Mouse (Mus musculus) adrenal gland, adult (tissue): ENCODE data around the gene Hnf1a.
"Not testable (repeated sequence)": the region's sequence is repeated elsewhere in the genome, so short reads cannot be mapped to it uniquely, and the experiment has no call there.

Source experiments
- DNase-seq, 2 experiments: peaks; one replicate each; pipeline ENCODE4 v3.0.0; 2022 to 2023; ENCODE audit warnings: low spot score in 1 of 2; ENCODE audit not compliant: inconsistent age in 2 of 2

Hnf1a gene

DNA sequence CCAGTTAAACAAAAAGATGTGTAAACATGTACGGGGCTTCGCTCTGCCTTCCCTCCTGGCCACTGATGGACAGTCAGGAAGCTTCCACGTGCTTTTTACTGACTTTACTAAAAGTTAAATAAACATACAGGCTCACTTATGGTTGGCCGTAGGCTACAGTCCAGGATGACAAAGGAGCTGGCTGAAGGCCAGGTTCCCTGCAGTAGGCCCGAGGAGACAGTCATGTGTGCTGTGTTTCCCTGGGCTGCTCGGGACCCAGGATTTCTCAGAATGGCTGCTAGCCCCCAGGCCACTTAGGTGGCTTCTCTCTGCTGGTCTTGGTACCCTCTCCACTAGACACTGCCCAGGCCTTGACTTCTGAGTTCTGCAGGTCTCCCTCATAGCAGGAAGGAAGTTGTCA is 22.0 kb downstream of the Hnf1a start:
- DNase-seq = peak; percentile 41 to 75

DNA sequence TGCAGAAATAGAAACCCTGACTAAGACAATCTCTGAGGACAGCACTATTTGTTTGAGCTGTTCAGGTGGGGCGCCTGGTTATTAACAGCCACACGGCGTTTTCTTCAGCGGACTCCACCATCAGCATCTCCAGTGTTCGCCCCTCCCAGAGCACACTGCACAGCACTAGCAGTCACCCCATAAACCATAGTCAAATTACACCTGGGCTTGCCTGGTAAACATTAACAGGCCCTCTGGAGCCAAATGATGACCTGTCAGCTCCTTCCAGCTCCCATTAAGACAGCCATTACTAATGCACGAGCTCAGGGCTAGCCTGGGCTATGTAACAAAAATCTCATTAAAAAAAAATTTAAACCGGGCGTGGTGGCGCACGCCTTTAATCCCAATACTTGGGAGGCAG is 25.8 kb downstream of the Hnf1a start:
- no peak for DNase-seq

- DNase-seq = no peak
Measured at GRCm38 (mm10) chr5:114942766-114943130, 28.1 kb downstream of the Hnf1a start.

- peak; percentile 86 to 95 for DNase-seq
Measured at GRCm38 (mm10) chr5:114942074-114942765, 28.7 kb downstream of the Hnf1a start, which contains the start of gene 2210016L21Rik. TSS of gene 2210016L21Rik (plus strand) at chr5:114942158.

- not testable (repeated sequence) for DNase-seq
Measured at GRCm38 (mm10) chr5:114941138-114941537, 29.8 kb downstream of the Hnf1a start.

DNA sequence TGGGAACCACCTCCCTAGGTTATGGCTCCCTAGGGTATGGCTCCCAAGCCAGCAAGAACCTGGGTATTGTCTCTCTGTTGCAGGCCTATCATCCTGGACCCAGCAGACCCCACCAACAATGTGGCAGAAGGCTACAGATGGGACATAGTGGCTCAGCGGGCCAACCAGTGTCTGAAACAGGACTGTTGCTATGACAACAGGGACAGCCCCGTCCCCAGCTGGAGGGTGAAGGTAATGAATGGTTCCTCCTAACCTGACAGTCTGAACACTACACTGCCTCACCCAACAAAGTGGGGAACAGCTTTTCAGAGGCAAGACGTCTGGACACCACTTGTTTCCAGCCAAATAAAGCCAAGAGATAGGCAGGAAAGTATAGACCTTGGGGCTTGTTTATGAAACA is 35.1 kb downstream of the Hnf1a start:
- no peak for DNase-seq

DNA sequence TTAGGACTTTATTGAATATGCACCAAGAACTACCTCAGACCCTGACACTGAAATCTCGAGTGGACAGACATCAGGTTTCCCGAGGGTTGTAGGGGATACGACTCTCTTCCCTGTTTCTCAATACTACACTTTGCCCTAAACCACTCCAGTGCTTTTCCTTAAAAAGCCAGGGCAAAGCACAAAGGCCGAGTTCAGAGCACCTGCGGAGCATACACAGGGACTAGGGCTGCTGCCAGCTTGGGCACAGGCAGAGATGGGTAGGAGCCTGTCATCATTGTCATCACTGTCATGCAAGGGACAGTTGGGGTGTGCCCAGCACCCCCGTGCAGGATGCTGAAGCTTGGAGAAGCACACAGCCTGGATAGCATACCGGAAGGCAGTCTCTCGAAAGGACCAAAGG is 37.7 kb downstream of the Hnf1a start:
- DNase-seq = no peak

DNA sequence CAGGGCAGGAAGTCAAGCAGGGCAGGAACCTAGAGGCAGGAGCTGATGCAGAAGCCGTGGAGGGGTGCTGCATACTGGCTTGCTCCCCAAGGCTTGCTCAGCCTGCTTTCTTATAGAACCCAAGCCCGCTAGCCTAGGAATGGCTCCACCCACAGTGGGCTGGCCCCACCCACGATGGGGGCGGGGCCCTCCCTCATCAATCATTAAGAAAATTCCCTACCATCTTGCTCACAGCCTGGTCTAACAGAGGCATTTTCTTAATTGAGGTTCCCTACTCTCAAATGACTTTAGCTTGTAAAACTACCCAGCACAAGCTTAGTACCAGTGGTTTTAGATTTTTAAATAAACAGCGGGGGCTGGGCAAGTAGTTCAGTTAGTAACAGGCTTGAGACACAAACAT is 39.3 kb downstream of the Hnf1a start:
- no peak for DNase-seq

- no peak for DNase-seq
Measured at GRCm38 (mm10) chr5:114926753-114927152, 44.1 kb downstream of the Hnf1a start.

DNA sequence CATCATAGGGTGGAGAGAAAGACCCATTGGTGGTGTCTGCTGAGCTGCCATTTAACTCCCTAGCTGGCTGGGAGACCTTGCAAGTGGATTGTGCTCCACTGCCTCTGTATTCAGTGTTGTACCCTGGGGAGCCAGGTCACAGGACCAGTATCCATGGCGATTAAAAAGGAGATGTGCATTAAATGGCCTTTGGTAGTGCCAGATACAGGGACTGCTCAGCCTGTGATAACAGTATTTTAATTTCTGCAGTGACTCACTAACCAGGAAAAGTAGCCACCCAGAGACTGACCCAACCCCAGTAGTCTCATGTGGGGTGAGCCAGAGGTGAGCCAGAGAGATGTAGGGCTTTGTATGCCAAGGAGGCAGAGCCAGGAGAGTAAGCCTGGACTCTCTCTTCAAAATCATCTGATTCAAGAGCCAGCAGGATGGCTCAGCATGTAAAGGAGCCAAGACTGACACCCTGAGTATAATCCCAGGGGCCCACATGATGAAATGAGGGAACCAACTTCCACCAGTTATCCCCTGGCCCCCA is 44.7 kb downstream of the Hnf1a start:
- no peak for DNase-seq

- DNase-seq = peak; percentile 52 to 90
Measured at GRCm38 (mm10) chr5:114922998-114923473, 47.9 kb downstream of the Hnf1a start, which contains the start of gene Oasl1. TSS of gene Oasl1 (plus strand) at chr5:114923240.

DNA sequence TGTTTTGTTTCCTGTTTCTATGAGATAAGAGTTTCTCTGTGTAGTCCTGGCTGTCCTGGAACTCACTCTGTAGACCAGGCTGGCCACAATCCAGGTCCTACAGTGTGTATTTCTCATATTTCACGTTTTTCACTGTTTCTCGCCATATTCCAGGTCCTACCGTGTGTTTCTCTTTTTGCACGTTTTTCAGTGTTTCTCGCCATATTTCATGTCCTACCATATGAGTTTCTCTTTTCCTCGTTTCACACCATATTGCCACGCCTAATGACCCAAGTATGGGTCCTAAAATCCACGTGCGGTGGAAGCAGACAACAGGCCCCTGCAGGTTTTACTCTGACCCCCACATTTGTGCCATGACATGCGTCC is 48.5 kb downstream of the Hnf1a start:
- DNase-seq = no peak

GRCm38 (mm10) chr5:114921551-114922365 is 49.1 kb downstream of the Hnf1a start:
- no peak for DNase-seq

- not testable (repeated sequence) for DNase-seq
Measured at GRCm38 (mm10) chr5:114917357-114917756, 53.5 kb downstream of the Hnf1a start.

DNA sequence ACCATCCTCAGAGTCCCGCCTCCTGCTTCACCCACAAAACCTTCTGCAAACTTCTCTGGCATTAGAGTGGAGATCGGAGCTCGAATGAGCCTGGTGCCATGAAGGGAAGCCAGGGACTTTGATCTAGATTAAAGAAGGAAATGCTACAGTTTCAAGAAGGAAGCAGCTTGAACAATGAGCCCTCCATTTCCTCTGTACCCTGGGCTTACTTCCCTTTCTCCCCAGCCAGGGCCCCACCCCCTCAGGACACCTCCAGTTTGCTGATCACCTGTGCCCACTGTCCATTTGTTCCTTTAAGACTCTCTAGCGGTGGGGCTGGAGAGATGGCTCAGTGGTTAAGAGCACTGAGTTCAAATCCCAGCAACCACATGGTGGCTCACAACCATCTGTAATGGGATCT is 54.1 kb downstream of the Hnf1a start:
- DNase-seq = no peak

DNA sequence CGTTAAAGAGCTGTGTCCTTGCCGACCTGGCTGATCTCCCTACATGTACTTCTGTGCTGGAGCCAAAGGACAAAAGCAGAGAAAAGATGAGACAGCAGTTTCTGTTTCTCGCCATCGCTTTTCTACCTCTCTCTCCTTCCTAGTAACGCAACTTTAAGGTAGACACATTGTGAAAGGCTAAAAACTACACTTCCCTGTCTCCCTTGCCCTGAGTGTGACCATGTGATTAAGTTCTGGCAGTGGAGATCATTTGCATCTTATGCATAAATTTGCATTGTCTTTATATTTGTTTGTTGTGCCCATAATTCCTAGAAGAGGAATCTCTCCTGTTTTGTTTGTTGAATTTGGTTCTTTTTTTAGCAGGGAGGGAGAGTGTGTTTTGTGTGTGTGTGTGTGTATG is 55.0 kb downstream of the Hnf1a start:
- DNase-seq = peak in 1 of 2 experiments; percentile 47

DNA sequence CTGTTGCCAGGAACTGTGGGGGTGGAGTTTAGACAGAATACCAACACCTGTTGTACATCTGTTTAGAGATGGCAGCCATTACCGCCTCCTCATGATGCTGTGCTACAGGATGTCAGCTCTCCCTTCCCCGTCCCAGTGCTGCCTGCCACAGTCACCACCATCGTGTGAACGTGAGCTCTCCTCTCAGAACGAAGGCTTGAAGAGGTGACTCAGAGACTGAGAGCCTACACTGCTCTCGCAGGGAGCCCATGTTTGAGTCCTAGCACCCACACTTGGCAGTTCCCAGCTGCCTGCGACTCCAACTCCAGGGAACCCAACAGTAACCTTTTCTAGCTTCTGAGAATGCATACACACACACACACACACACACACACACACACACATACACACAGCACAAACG is 56.0 kb downstream of the Hnf1a start:
- DNase-seq = no peak

GRCm38 (mm10) chr5:114913686-114914085 is 57.2 kb downstream of the Hnf1a start:
- DNase-seq = no peak

GRCm38 (mm10) chr5:114908598-114909305 is 62.1 kb downstream of the Hnf1a start:
- no peak for DNase-seq

GRCm38 (mm10) chr5:114902413-114902812 is 68.5 kb downstream of the Hnf1a start:
- DNase-seq = peak; percentile 42 to 78
